Mouse (Mus musculus): ENCODE data around the gene Cyb5d1. TPM values are rescaled to one million over a fixed set of nuclear protein-coding genes. Genes with fewer than 3 reads are reported as not detected.

Gene Cyb5d1
- total RNA-seq, 2 experiments from 2014 or later = 26.5 to 26.9 TPM

DNA sequence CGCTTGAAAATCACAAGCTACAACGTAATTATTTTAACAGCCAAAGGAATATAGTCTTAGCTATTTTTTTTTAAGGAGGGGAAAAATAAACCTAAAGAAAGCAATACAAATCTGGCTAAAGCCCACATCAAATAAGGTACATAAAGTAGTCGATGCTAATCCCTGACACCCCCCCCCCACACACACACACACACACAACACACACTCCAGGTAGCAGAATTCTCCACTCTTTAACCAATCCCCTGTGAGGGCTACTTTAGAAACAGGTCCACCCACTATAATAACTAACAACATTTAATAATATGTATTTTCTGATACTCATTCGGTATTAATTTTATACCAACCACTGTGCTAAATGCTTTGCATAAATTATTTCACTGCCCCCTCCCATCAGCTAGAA, 21.1 kb upstream of the Cyb5d1 start:
- no peak for DNase-seq

GRCm38 (mm10) chr11:69415668-69416451, 20.4 kb upstream of the Cyb5d1 start:
- DNase-seq = peak; percentile 80

DNA sequence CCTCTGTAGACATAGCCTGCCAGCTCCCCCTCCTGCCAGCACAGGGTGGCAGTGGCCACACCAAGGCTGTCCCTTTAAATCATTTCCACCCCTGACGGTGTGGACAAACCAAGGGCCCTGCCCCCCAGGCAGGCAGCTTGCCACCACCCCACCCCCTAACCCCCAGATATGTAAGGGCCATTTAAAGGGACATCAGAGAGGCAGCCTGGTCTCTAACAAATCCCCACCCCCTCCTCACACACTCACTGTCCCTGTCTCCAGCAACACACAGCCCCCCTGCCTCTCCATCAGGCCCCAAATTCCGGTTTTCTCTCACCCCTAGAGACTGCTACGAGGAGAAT, 19.9 kb upstream of the Cyb5d1 start:
- peak; percentile 90 for DNase-seq

GRCm38 (mm10) chr11:69414421-69415326, 19.2 kb upstream of the Cyb5d1 start:
- DNase-seq = peak; percentile 34

GRCm38 (mm10) chr11:69413221-69414181, 18.1 kb upstream of the Cyb5d1 start, which contains the start of gene Kdm6b:
Gene Kdm6b, minus strand, starts transcription at chr11:69413675.
- DNase-seq = no peak

DNA sequence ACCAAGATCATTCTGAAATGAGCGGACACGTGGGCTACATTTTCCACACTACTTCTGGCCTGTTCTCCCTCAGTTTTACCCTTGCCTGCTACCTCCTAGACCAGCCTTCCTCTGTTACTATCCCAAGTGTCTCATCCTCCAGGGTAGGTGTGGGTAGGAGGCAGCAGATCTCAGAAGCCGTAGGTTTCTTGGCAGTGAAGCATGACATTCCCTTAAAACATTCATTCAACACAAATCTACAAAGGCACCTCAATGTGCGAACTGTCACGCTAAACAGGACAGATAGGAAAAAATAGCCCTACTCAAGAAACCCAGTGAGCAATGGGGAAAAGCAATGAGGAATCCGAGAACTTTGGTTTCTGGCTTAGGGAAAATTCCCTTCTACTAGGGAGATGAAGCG, 17.1 kb upstream of the Cyb5d1 start:
- DNase-seq = no peak

GRCm38 (mm10) chr11:69411538-69412203, 16.2 kb upstream of the Cyb5d1 start:
- peak; percentile 88 for DNase-seq

- DNase-seq = peak; percentile 90
Measured at GRCm38 (mm10) chr11:69411073-69411535, 15.7 kb upstream of the Cyb5d1 start.

DNA sequence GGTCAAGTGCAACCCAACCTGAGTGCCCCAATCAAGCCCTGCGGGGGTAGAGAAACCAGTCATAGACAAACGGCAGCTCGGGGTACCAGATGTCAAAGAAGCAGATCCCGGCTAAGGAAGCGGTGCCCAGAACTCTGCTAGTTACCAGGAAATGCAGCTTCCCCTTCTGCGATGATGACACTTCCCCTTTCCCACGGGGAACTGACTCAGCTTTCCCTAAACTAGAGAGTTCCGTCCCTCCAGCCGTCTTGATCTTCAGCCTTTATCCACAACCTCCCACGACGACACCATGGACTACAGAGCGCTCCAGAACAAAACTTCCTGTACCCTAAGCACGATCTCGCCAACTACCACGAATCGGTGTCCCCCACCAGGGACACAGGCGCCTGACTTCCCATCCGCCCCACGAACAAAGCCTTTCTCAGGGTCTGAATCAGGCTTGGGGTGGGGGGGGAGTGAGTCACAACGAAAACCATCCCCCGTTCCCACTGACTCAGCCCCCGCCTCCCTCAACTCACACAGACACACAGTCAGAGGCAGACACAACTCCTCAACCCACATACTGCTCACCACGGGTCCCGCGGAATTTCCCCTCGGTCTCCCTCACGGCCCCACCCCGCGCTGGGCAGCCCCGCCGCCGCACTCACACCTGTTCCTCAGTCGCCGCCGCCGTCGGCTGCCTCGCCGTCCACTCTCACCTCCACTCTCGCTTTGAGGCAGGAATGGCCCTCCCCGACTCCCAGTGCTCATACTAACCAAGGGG, 15.1 kb upstream of the Cyb5d1 start:
- DNase-seq = peak; percentile 66

GRCm38 (mm10) chr11:69410045-69410309, 14.5 kb upstream of the Cyb5d1 start:
- no peak for DNase-seq

GRCm38 (mm10) chr11:69409378-69410044, 14.1 kb upstream of the Cyb5d1 start:
- peak; percentile 75 for DNase-seq

DNA sequence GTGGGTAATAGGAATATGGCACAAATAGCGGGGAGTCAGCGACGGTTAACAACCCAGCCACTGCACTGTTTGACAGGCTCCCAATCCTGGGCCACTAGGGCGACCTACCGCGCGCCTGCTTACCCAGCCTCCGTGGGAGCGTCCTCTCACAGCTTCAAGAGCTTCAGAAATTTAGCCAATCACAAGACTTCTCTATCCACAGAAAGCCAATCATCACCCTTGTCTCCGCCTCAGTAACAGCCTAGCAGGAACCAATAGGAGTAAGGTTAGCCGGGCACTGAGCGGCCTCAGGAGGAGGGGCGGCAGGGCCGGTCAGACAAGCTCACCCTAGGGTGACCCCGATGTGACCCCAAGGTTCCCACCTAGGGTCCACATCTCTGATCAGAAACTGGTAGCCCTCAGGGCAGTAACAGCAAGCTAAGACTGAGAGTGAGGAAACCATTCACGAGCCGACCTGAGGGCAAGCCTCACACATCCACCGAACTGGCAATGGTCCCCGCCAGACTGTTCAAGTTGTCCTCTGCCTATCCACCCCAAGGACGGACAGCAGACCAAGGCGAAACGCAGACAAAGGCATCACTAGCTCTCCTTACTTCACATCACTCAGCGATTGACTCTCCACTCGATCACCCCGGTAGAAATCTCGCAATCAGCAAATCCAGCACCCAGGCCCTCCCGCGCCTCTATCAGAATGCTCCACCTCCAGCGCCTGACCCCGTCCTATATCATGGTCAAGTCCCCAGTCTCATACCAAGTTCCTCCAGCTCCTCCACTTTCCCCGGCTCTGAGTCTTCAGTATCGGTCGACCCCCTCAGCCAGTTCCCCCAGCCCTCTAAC, 13.3 kb upstream of the Cyb5d1 start:
- peak; percentile 86 for DNase-seq

DNA sequence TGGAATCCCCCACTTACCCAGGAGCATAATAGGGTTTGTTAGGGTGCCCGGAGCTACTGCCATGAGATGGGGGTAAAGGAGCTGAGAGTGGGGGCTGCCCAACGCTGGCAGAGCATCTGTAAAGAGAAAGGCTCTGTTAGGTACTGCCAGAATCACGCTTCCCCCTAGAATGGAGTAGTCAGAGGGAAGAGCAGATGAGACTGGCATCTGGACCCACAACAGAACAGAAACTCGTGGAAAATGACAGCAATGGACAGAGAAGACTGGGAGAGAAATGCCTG, 12.2 kb upstream of the Cyb5d1 start:
- no peak for DNase-seq

DNA sequence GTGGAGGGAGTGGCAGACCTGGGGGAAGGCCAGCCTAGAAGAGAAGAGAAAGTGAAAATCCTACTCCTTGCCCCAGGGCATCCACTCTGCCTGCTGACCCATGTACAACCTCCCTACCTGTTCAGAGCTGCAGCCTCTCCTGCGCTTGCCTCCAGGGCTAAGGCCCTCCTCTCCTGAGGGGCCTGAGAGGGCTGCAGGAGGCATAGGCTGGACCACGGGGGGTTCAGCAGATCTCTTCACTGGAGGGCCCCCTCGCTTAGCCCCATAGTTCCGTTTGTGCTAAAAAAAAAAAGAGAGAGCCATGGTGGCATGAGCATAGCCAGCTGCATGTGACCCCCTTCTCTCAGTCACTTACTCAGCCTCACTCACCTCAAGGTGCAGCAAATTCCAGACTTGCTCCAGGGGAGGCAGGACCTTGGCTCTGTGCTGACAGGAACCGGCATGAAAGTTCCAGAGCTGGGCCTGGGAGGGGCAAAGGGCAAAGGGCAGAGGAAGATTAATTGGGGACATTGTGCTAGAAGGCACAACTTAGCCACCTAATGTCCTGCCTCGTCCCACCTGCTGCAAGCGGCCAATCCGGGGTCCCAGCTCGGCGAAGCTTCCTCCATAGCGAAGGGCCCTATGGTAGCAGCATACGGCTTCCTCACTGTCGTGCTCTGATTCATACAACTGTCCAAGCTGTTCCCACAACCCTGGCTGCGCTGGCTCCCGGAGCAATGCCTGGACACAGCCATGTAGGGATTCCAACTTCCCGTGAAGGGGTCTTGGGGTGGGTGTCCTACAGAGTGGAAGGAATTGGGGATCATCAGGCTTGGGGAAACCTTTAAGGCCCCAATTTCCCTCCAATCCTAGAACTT, 11.7 kb upstream of the Cyb5d1 start:
- no peak for DNase-seq

DNA sequence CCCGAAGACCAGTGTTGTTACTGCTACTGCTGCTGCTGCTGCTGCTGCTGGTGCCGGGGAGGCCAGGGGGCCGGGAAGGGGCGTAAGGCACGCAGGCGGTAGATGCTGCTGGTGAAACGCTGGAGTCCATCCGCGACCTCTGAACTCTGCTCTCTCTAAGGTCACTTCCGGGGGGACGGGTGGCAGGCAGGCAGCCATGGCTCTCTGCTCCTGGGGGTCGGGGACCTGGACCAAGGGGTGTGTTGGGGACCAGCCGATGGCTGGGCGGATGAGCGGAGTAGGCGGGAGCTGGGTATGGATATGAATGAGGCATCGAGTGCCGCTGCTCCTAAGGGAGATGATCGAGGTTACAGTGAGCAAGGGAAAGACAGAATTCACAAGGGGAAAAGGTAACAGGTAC, 10.9 kb upstream of the Cyb5d1 start:
- DNase-seq = no peak

DNA sequence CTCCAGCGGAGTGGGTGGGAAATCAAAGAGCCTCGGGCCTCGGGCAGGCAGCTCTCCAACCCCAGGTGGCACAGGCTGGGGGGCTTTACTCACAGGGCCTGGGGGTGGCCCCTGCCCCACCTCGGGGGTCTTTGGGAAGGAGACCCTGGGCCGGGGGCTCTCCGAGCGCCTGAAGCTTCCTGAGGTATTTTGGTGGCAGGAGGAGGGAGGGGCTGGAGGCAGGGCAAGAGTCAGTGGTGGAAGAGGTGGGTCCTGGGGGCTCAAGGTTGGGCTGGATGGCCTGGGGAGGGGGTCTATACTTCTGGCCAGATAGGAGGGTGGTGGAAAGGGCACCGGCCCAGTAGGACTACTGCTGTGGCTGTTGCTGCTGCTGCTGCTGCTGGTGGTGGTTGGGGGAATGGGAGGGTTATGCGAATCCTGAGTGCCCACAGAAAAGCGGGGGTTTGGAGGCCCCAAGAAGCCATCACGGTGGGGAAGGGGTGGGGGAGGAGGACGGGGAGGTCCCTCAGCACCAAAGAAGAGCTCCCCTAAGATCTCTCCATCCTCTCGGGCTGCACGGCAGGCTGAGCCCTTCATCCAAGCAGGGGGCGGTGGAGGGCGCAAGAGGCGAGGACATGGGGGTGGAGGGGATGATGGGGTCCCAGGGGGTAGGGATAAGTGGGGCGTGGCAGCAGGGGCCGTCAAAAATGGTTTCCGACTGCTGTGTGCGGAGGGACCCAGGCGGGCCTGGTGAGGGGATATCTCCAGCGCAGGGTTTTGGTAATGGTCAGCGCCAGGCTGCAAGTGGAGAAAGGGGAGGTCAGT, 10.2 kb upstream of the Cyb5d1 start:
- DNase-seq = no peak

GRCm38 (mm10) chr11:69404595-69405396, 9.4 kb upstream of the Cyb5d1 start:
- DNase-seq = no peak
